Mouse (Mus musculus) myocyte (in vitro differentiated cells): ENCODE data around the gene Cd59a.
"Not testable (repeated sequence)": the region's sequence is repeated elsewhere in the genome, so short reads cannot be mapped to it uniquely, and the experiment has no call there.

Experiments
- TCF12 ChIP-seq: IDR thresholded peaks from one replicate; pipeline ENCODE4 v1.6.1; 2011; ENCODE audit warnings: mild to moderate bottlenecking, control low read depth; ENCODE audit not compliant: poor library complexity, insufficient read depth, severe bottlenecking
- TCF3 ChIP-seq: IDR thresholded peaks from one replicate; pipeline ENCODE4 v1.6.1; 2011; ENCODE audit warnings: low read depth, control low read depth; ENCODE audit not compliant: insufficient read length
- USF1 ChIP-seq: IDR thresholded peaks from one replicate; pipeline ENCODE4 v1.6.1; 2011; ENCODE audit warnings: low read depth, mild to moderate bottlenecking, control low read depth, moderate library complexity

DNA sequence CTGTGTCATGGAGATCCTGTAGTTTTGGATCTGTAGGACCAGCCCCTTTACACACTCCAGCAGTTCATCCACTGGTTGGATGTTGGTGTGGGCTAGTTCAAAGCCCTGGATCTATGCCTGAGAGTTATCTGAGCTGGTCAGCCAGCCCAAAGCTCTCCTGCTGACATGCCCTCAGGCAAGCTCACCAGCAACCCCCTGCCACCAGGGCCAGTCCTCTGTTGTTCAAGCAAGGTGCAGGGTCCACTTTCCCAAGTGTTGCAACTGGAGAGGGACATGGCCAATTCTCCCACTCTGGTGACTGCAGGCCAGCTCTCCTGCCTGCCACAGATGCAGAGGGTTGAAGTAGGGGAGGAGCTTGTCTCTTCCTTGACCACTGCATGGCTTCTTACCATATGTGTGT is 18.0 kb downstream of the Cd59a start:
- not testable (repeated sequence) for TF ChIP-seq TCF3, TCF12, USF1
